Mouse (Mus musculus): ENCODE results near the gene Qrsl1. TPM values are rescaled to one million over a fixed set of nuclear protein-coding genes. Genes with fewer than 3 reads are reported as not detected.
A peak's percentile ranks its signal among the peaks of the same experiment; 100 is the strongest.

Gene Qrsl1
- total and polyA plus RNA-seq, 3 experiments: 2.8 to 8.2 (median 6.3) TPM

GRCm38 (mm10) chr10:43888976-43889375 is 12.6 kb downstream of the Qrsl1 start:
- ATAC-seq (ENCODE audit: extremely low read depth, insufficient number of reproducible peaks, low FRiP score, poor library complexity, severe bottlenecking): no peak
- peaks cover 65% of the 10 kb centered on the region for H3K36me3 ChIP-seq (replicated peaks)

GRCm38 (mm10) chr10:43887676-43888075 is 13.9 kb downstream of the Qrsl1 start:
- DNase-seq (ENCODE audit: low spot score) (no peak), ATAC-seq (ENCODE audit: extremely low read depth, insufficient number of reproducible peaks, low FRiP score, poor library complexity, severe bottlenecking) (no peak)
- Histone ChIP-seq H3K4me1 (ENCODE audit: insufficient read depth, low read depth, low read length) (no peaks in the 10 kb centered on the region), H3K4me3 (ENCODE audit: low read depth, low read length) (no peak overlapping the region), H3K9me3 (replicated peaks) (no peaks in the 10 kb centered on the region), H3K27me3 (ENCODE audit: insufficient read depth, low read length) (no peaks in the 10 kb centered on the region), H3K36me3 (replicated peaks) (peaks cover 54% of the 10 kb centered on the region)
- TF ChIP-seq CTCF (IDR thresholded peaks at IDR 0.05; ENCODE audit: low read depth, low read length) (no peak), TAL1 (conservative IDR thresholded peaks at IDR 0.05; ENCODE audit: low read depth, low read length) (no peak)

More at GRCm38 (mm10) chr10:43888976-43889375, 12.6 kb downstream of the Qrsl1 start:
- TF ChIP-seq CTCF (IDR thresholded peaks at IDR 0.05; ENCODE audit: low read depth, low read length): no peak
- no peak overlapping the region for H3K4me3 ChIP-seq (ENCODE audit: low read depth, low read length)
- no peaks in the 10 kb centered on the region for H3K27me3 ChIP-seq (ENCODE audit: insufficient read depth, low read length)
- no peaks in the 10 kb centered on the region for H3K4me1 ChIP-seq (ENCODE audit: insufficient read depth, low read depth, low read length)
- H3K9me3 ChIP-seq (replicated peaks): no peaks in the 10 kb centered on the region
- DNase-seq (ENCODE audit: low spot score): no peak

- H3K27me3 ChIP-seq (ENCODE audit: insufficient read depth, low read length): no peaks in the 10 kb centered on the region
- peaks cover 5% of the 10 kb centered on the region for H3K36me3 ChIP-seq (replicated peaks)
- ATAC-seq (ENCODE audit: extremely low read depth, insufficient number of reproducible peaks, low FRiP score, poor library complexity, severe bottlenecking) (no peak), DNase-seq (ENCODE audit: low spot score) (no peak)
- no peaks in the 10 kb centered on the region for H3K4me1 ChIP-seq (ENCODE audit: insufficient read depth, low read depth, low read length)
- no peak for TF ChIP-seq POLR2AphosphoS5 (IDR thresholded peaks at IDR 0.05; ENCODE audit: insufficient replicate concordance, low read depth, low read length)
- no peak for TF ChIP-seq GATA2 (IDR thresholded peaks at IDR 0.05; ENCODE audit: borderline replicate concordance, low read depth, low read length)
- TF ChIP-seq GATA1 (IDR thresholded peaks at IDR 0.05; ENCODE audit: borderline replicate concordance, low read length): no peak
- no peak for TF ChIP-seq TAL1 (conservative IDR thresholded peaks at IDR 0.05; ENCODE audit: low read depth, low read length)
- no peak for TF ChIP-seq CTCF (IDR thresholded peaks at IDR 0.05; ENCODE audit: low read depth, low read length)
- H3K4me3 ChIP-seq (ENCODE audit: low read depth, low read length): no peak overlapping the region
- H3K9me3 ChIP-seq (replicated peaks): no peaks in the 10 kb centered on the region
These were observed 30.1 kb downstream of the Qrsl1 start for GRCm38 (mm10) chr10:43871458-43871857.

GRCm38 (mm10) chr10:43870752-43871151 is 30.8 kb downstream of the Qrsl1 start:
- TF ChIP-seq POLR2AphosphoS5 (IDR thresholded peaks at IDR 0.05; ENCODE audit: insufficient replicate concordance, low read depth, low read length): no peak
- TF ChIP-seq GATA1 (IDR thresholded peaks at IDR 0.05; ENCODE audit: borderline replicate concordance, low read length): no peak
- TF ChIP-seq GATA2 (IDR thresholded peaks at IDR 0.05; ENCODE audit: borderline replicate concordance, low read depth, low read length): no peak
- peak; percentile 85 for TF ChIP-seq CTCF (IDR thresholded peaks at IDR 0.05; ENCODE audit: low read depth, low read length)
- H3K9me3 ChIP-seq (replicated peaks): no peaks in the 10 kb centered on the region
- no peak overlapping the region for H3K4me3 ChIP-seq (ENCODE audit: low read depth, low read length)
- no peaks in the 10 kb centered on the region for H3K27me3 ChIP-seq (ENCODE audit: insufficient read depth, low read length)
- H3K36me3 ChIP-seq (replicated peaks): peaks cover 1% of the 10 kb centered on the region
- DNase-seq (ENCODE audit: low spot score) (no peak), ATAC-seq (ENCODE audit: extremely low read depth, insufficient number of reproducible peaks, low FRiP score, poor library complexity, severe bottlenecking) (no peak)
- H3K4me1 ChIP-seq (ENCODE audit: insufficient read depth, low read depth, low read length): no peaks in the 10 kb centered on the region

GRCm38 (mm10) chr10:43856351-43856750 is 45.2 kb downstream of the Qrsl1 start:
- Histone ChIP-seq H3K4me3 (ENCODE audit: low read depth, low read length) (no peak overlapping the region), H3K4me1 (ENCODE audit: insufficient read depth, low read depth, low read length) (peaks cover 14% of the 10 kb centered on the region), H3K36me3 (replicated peaks) (no peaks in the 10 kb centered on the region), H3K27me3 (ENCODE audit: insufficient read depth, low read length) (no peaks in the 10 kb centered on the region), H3K9me3 (replicated peaks) (no peaks in the 10 kb centered on the region)
- DNase-seq (ENCODE audit: low spot score) (peak; percentile 13), ATAC-seq (ENCODE audit: extremely low read depth, insufficient number of reproducible peaks, low FRiP score, poor library complexity, severe bottlenecking) (0 out of 2 replicates have a peak, but pooled peaks have one; percentile 4)
- TF ChIP-seq GATA2 (IDR thresholded peaks at IDR 0.05; ENCODE audit: borderline replicate concordance, low read depth, low read length) (no peak), GATA1 (IDR thresholded peaks at IDR 0.05; ENCODE audit: borderline replicate concordance, low read length) (no peak), TAL1 (conservative IDR thresholded peaks at IDR 0.05; ENCODE audit: low read depth, low read length) (no peak), POLR2AphosphoS5 (IDR thresholded peaks at IDR 0.05; ENCODE audit: insufficient replicate concordance, low read depth, low read length) (no peak), CTCF (IDR thresholded peaks at IDR 0.05; ENCODE audit: low read depth, low read length) (no peak)

- no peak for DNase-seq (ENCODE audit: low spot score)
- Histone ChIP-seq H3K36me3 (replicated peaks) (no peaks in the 10 kb centered on the region), H3K4me3 (ENCODE audit: low read depth, low read length) (no peak overlapping the region), H3K9me3 (replicated peaks) (no peaks in the 10 kb centered on the region), H3K27me3 (ENCODE audit: insufficient read depth, low read length) (no peaks in the 10 kb centered on the region), H3K4me1 (ENCODE audit: insufficient read depth, low read depth, low read length) (peaks cover 14% of the 10 kb centered on the region)
- no peak for ATAC-seq (ENCODE audit: extremely low read depth, insufficient number of reproducible peaks, low FRiP score, poor library complexity, severe bottlenecking)
- no peak for TF ChIP-seq TAL1 (conservative IDR thresholded peaks at IDR 0.05; ENCODE audit: low read depth, low read length)
- TF ChIP-seq CTCF (IDR thresholded peaks at IDR 0.05; ENCODE audit: low read depth, low read length): no peak
- no peak for TF ChIP-seq POLR2AphosphoS5 (IDR thresholded peaks at IDR 0.05; ENCODE audit: insufficient replicate concordance, low read depth, low read length)
- TF ChIP-seq GATA1 (IDR thresholded peaks at IDR 0.05; ENCODE audit: borderline replicate concordance, low read length): no peak
- TF ChIP-seq GATA2 (IDR thresholded peaks at IDR 0.05; ENCODE audit: borderline replicate concordance, low read depth, low read length): no peak
These were observed 45.6 kb downstream of the Qrsl1 start for GRCm38 (mm10) chr10:43855916-43856315.

- TF ChIP-seq TAL1 (conservative IDR thresholded peaks at IDR 0.05; ENCODE audit: low read depth, low read length) (no peak), GATA2 (IDR thresholded peaks at IDR 0.05; ENCODE audit: borderline replicate concordance, low read depth, low read length) (no peak), GATA1 (IDR thresholded peaks at IDR 0.05; ENCODE audit: borderline replicate concordance, low read length) (no peak), CTCF (IDR thresholded peaks at IDR 0.05; ENCODE audit: low read depth, low read length) (no peak)
- H3K4me1 ChIP-seq (ENCODE audit: insufficient read depth, low read depth, low read length): peaks cover 11% of the 10 kb centered on the region
- DNase-seq (ENCODE audit: low spot score) (no peak), ATAC-seq (ENCODE audit: extremely low read depth, insufficient number of reproducible peaks, low FRiP score, poor library complexity, severe bottlenecking) (no peak)
- no peaks in the 10 kb centered on the region for H3K36me3 ChIP-seq (replicated peaks)
- no peak overlapping the region for H3K4me3 ChIP-seq (ENCODE audit: low read depth, low read length)
- H3K27me3 ChIP-seq (ENCODE audit: insufficient read depth, low read length): no peaks in the 10 kb centered on the region
- no peaks in the 10 kb centered on the region for H3K9me3 ChIP-seq (replicated peaks)
These were observed 49.6 kb downstream of the Qrsl1 start for GRCm38 (mm10) chr10:43851898-43852297.
